Mouse (Mus musculus) midbrain, embryonic 12.5 days (tissue): Measurements from ENCODE around the gene Stard13. TPM values are rescaled to one million over a fixed set of nuclear protein-coding genes. Genes with fewer than 3 reads are reported as not detected.

Source experiments
- ATAC-seq: fragments of 200-750 bp; cut with Nextera tagmentation; 2 replicates; pipeline ENCODE4 v1.8.0; 2017; ENCODE audit warnings: low read depth, moderate TSS enrichment, moderate library complexity; ENCODE audit not compliant: low FRiP score
- H3K27ac ChIP-seq: fragments of 300-500 bp; sonication (generic); replicated peaks from 2 replicates; pipeline ENCODE4 v1.5.1; 2016; ENCODE audit warnings: mild to moderate bottlenecking
- H3K27me3 ChIP-seq: fragments of 300-500 bp; sonication (generic); 2 replicates; pipeline ENCODE4 v1.6.1; 2016; ENCODE audit warnings: mild to moderate bottlenecking
- H3K36me3 ChIP-seq: fragments of 300-500 bp; sonication (generic); 2 replicates; pipeline ENCODE4 v1.6.1; 2016
- H3K4me1 ChIP-seq: fragments of 300-500 bp; sonication (generic); 2 replicates; pipeline ENCODE4 v1.6.1; 2016
- H3K4me2 ChIP-seq: fragments of 300-500 bp; sonication (generic); replicated peaks from 2 replicates; pipeline ENCODE4 v1.6.1; 2016; ENCODE audit warnings: mild to moderate bottlenecking, moderate library complexity
- H3K4me3 ChIP-seq: fragments of 300-500 bp; sonication (generic); 2 replicates; pipeline ENCODE4 v1.5.1; 2016; ENCODE audit warnings: mild to moderate bottlenecking
- H3K9ac ChIP-seq: fragments of 300-500 bp; sonication (generic); replicated peaks from 2 replicates; pipeline ENCODE4 v1.6.1; 2016; ENCODE audit warnings: mild to moderate bottlenecking, moderate library complexity
- H3K9me3 ChIP-seq: fragments of 300-500 bp; sonication (generic); 2 replicates; pipeline ENCODE4 v1.6.1; 2016; ENCODE audit warnings: mild to moderate bottlenecking
- WGBS: fragments of 180-500 bp; shearing (Covaris S2); methylation state at CpG from one replicate; pipeline ENCODE4 v1.1.7; 2016; 5-methylcytosine and 5-hydroxymethylcytosine counted together
- polyA plus RNA-seq: library from polyadenylated mRNA; unstranded; fragments of >200 nt; fragmentation: Nextera tagmentation; extraction: Ambion mirVana; gene quantifications from 2 replicates; pipeline ENCODE4 v1.2.1, GENCODE M21; 2016

Stard13 gene
- polyA plus RNA-seq, 1 experiment from 2014 or later = 5.6 TPM

DNA sequence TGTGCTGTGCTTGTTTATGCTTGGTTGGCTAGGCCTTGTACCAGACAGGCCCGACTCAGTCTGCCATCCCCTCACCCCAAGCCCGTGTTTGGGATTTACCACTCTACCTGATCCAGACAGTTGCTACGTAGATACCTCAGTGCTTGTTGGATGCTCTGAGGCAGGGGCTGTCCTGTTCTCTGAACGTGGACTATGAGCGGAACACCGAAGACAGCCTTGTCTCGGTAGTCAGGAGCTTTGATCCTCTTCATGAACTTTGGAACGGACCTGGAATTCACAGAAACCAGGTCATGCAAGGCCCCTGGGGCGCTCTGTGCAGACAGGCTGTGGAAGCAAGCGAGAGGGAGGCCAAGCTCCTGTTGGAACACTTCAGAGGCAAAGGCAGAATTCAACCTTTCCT lies 174.3 kb downstream of the Stard13 start:
- H3K4me2 ChIP-seq = no peak overlapping the region
- no peaks in the 10 kb centered on the region for H3K9me3 ChIP-seq
- H3K36me3 ChIP-seq = no peaks in the 10 kb centered on the region
- H3K27ac ChIP-seq = no peak overlapping the region
- H3K4me1 ChIP-seq = peaks cover 8% of the 10 kb centered on the region; the same call in 1 of the 2 replicates
- no peak for ATAC-seq
- WGBS = 92% methylated on average over 10 of the region's 10 CpGs
- no peak overlapping the region for H3K4me3 ChIP-seq
- no peak overlapping the region for H3K9ac ChIP-seq
- no peaks in the 10 kb centered on the region for H3K27me3 ChIP-seq

- H3K4me2 ChIP-seq = no peak overlapping the region
- WGBS = 94% methylated on average over 5 of the region's 5 CpGs
- no peaks in the 10 kb centered on the region for H3K36me3 ChIP-seq
- H3K9me3 ChIP-seq = no peaks in the 10 kb centered on the region
- peaks cover 10% of the 10 kb centered on the region; the same call in 1 of the 2 replicates for H3K4me1 ChIP-seq
- no peaks in the 10 kb centered on the region for H3K27me3 ChIP-seq
- H3K9ac ChIP-seq = no peak overlapping the region
- ATAC-seq = no peak
- no peak overlapping the region for H3K4me3 ChIP-seq
- H3K27ac ChIP-seq = no peak overlapping the region
Measured at GRCm38 (mm10) chr5:151057716-151058115, 175.9 kb downstream of the Stard13 start.

- no peak for ATAC-seq
- Histone ChIP-seq H3K4me3 (no peak overlapping the region), H3K4me1 (peaks cover 10% of the 10 kb centered on the region; the same call in 1 of the 2 replicates), H3K4me2 (no peak overlapping the region), H3K9me3 (no peaks in the 10 kb centered on the region), H3K27ac (no peak overlapping the region), H3K36me3 (no peaks in the 10 kb centered on the region), H3K9ac (no peak overlapping the region), H3K27me3 (no peaks in the 10 kb centered on the region)
- WGBS = 72% methylated on average over 6 of the region's 6 CpGs
Measured at GRCm38 (mm10) chr5:151056920-151057294, 176.7 kb downstream of the Stard13 start.

GRCm38 (mm10) chr5:151056255-151056919 lies 177.2 kb downstream of the Stard13 start:
- Histone ChIP-seq H3K27ac (peak overlapping the region; percentile 11; the same call in 1 of the 2 replicates), H3K36me3 (no peaks in the 10 kb centered on the region), H3K4me1 (peaks cover 10% of the 10 kb centered on the region; the same call in 1 of the 2 replicates), H3K4me3 (no peak overlapping the region), H3K27me3 (no peaks in the 10 kb centered on the region), H3K9me3 (no peaks in the 10 kb centered on the region), H3K4me2 (no peak overlapping the region), H3K9ac (no peak overlapping the region)
- WGBS = 74% methylated on average over 12 of the region's 12 CpGs
- ATAC-seq = no peak

DNA sequence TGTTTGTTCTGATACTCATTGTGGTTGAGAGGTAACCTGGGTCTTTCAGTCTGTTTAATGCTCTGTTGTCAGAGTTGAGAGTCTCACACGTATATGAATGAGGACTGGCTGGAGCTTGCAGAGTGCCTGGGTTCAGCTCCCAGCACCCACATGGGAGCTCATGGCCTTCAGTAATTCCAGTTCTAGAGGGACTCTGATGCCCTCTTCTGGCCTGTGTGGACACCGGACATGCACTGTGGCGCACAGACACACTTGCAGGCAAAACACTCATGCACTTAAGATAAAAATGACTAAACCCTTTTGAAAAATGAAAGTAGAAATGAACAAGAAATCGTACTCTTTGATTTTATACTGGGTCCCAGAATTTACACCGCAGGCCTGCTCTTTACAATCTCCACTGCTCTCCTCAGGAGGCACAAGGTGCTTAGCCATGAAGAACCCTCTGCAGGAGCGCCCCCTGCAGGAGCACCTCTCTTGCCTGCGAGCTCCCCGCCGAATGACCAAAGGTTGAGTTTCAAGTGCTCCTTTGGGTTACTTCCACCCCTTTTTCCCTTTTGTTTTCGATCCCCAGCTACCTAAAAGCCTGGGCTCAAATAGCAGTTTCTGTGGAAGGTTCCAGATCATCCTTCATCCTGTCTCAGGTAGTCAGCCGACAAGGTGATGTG lies 178.1 kb downstream of the Stard13 start:
- WGBS = 91% methylated on average over 11 of the region's 11 CpGs
- Histone ChIP-seq H3K4me3 (no peak overlapping the region), H3K36me3 (no peaks in the 10 kb centered on the region), H3K4me2 (no peak overlapping the region), H3K4me1 (peaks cover 7% of the 10 kb centered on the region; the same call in 1 of the 2 replicates), H3K27me3 (no peaks in the 10 kb centered on the region), H3K27ac (no peak overlapping the region), H3K9me3 (no peaks in the 10 kb centered on the region), H3K9ac (no peak overlapping the region)
- ATAC-seq = no peak

- WGBS = 39% methylated on average over 4 of the region's 4 CpGs
- Histone ChIP-seq H3K9me3 (no peaks in the 10 kb centered on the region), H3K27ac (no peak overlapping the region), H3K4me1 (peaks cover 7% of the 10 kb centered on the region; the same call in 1 of the 2 replicates), H3K4me2 (no peak overlapping the region), H3K9ac (no peak overlapping the region), H3K36me3 (no peaks in the 10 kb centered on the region), H3K27me3 (no peaks in the 10 kb centered on the region), H3K4me3 (no peak overlapping the region)
- ATAC-seq = no peak
Measured at GRCm38 (mm10) chr5:151054743-151055114, 178.9 kb downstream of the Stard13 start.

DNA sequence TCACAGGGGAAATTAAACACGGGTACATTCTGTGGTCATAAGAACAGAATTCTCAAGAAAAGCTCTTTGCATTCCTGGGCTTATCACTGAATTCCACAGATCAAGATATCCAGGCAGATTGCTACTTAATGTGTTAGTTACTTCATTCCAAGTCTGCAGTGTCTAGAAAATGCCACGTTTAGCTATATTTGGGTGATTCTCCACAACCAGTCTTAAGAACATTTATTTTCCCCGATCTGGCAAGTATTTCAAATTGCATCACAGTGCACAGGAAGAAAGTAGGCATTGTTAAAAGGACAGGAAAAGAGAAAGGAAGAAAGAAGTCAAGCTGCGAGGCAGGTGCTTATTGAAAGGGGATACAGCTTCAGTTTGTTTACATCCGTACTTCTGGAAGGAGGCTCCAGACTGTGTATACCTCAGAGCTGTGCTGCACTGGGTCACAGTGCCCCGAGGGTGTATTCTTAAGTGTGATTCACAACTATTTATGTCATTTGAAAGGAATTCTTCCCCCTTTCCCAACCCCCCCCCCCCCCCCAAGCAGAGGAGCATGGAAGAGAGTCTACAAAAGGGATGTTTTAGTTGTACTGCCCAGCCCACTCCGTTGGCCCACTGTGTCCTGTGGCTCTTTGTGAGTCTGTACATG lies 179.4 kb downstream of the Stard13 start:
- Histone ChIP-seq H3K4me1 (peaks cover 7% of the 10 kb centered on the region; the same call in 1 of the 2 replicates), H3K9ac (no peak overlapping the region), H3K36me3 (no peaks in the 10 kb centered on the region), H3K27me3 (no peaks in the 10 kb centered on the region), H3K4me3 (no peak overlapping the region), H3K9me3 (no peaks in the 10 kb centered on the region), H3K4me2 (no peak overlapping the region), H3K27ac (no peak overlapping the region)
- WGBS = 41% methylated on average over 7 of the region's 7 CpGs
- ATAC-seq = peak; percentile 49; the same call in 1 of the 2 replicates

DNA sequence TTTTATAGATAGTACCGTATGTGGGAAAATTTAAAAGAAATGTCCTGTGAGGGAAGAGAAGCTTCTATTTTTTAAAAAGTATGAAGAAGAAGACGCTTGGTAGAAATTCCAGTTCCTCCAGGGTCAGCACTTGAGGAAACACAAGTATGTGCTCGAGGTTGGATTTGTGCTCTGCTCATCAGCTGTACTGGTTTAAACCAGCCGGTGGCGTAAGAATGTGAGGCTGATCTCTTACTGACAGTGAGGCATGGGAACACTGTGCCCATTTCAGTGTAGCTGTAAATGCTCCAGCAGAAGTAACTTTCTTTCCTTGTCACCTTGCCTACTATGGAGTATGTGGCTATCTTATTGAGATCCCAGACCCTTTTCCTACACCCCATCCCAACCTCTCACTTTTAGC lies 180.4 kb downstream of the Stard13 start:
- H3K27me3 ChIP-seq = no peaks in the 10 kb centered on the region
- no peaks in the 10 kb centered on the region for H3K36me3 ChIP-seq
- H3K9ac ChIP-seq = no peak overlapping the region
- H3K9me3 ChIP-seq = no peaks in the 10 kb centered on the region
- no peak overlapping the region for H3K4me2 ChIP-seq
- WGBS = 92% methylated on average over 5 of the region's 5 CpGs
- H3K4me3 ChIP-seq = no peak overlapping the region
- no peak for ATAC-seq
- peaks cover 7% of the 10 kb centered on the region; the same call in 1 of the 2 replicates for H3K4me1 ChIP-seq
- H3K27ac ChIP-seq = no peak overlapping the region

DNA sequence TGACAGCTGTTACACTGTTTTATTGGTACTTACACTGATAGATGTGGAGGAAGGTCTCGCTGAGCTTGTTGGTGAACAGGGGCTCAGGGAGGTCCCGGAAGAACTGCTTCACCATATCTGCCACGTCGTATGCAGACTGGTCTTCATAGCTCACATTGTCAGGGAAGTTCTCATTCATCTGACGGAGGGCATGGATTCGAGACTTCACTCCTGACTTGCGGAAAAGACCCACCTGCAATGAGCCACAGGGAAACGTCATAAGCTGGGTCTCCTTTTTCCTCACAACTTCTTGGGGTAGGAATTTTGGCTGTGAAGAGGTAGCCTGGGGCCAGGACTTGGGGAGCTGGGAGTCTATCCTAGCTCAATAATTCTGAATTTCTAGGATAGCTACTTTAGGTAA lies 181.3 kb downstream of the Stard13 start:
- H3K27me3 ChIP-seq = no peaks in the 10 kb centered on the region
- 96% methylated on average over 8 of the region's 8 CpGs for WGBS
- no peak overlapping the region for H3K4me2 ChIP-seq
- peaks cover 7% of the 10 kb centered on the region; the same call in 1 of the 2 replicates for H3K4me1 ChIP-seq
- H3K4me3 ChIP-seq = no peak overlapping the region
- H3K9me3 ChIP-seq = no peaks in the 10 kb centered on the region
- no peaks in the 10 kb centered on the region for H3K36me3 ChIP-seq
- no peak for ATAC-seq
- no peak overlapping the region for H3K9ac ChIP-seq
- no peak overlapping the region for H3K27ac ChIP-seq

GRCm38 (mm10) chr5:151047488-151047887 lies 186.1 kb downstream of the Stard13 start:
- Histone ChIP-seq H3K36me3 (no peaks in the 10 kb centered on the region), H3K9ac (no peak overlapping the region), H3K27me3 (no peaks in the 10 kb centered on the region), H3K4me2 (no peak overlapping the region), H3K27ac (no peak overlapping the region), H3K4me1 (no peaks in the 10 kb centered on the region), H3K9me3 (no peaks in the 10 kb centered on the region), H3K4me3 (no peak overlapping the region)
- WGBS = 83% methylated on average over 12 of the region's 12 CpGs
- ATAC-seq = no peak

DNA sequence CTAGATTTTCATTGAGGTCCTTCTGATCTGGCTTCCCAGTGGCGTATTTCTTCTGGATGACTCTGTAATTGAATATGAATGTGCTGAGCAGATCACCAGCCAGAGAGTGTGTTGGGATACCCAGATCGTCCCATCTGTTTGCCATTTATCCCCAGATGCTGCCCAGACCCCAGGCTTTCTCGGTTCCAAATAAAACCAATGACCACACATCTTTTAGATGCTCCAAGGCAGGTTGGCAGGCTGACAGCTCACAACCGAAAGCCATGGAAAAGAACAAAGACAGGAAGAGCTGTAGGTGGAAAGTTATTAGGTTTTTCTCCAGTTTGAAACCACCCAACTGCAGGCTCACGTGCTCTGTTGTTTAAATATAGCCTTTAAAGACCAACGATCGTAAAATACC lies 186.7 kb downstream of the Stard13 start:
- Histone ChIP-seq H3K27me3 (no peaks in the 10 kb centered on the region), H3K4me3 (no peak overlapping the region), H3K27ac (no peak overlapping the region), H3K4me2 (no peak overlapping the region), H3K4me1 (no peaks in the 10 kb centered on the region), H3K36me3 (no peaks in the 10 kb centered on the region), H3K9ac (no peak overlapping the region), H3K9me3 (no peaks in the 10 kb centered on the region)
- ATAC-seq = no peak
- WGBS = 83% methylated on average over 7 of the region's 7 CpGs

DNA sequence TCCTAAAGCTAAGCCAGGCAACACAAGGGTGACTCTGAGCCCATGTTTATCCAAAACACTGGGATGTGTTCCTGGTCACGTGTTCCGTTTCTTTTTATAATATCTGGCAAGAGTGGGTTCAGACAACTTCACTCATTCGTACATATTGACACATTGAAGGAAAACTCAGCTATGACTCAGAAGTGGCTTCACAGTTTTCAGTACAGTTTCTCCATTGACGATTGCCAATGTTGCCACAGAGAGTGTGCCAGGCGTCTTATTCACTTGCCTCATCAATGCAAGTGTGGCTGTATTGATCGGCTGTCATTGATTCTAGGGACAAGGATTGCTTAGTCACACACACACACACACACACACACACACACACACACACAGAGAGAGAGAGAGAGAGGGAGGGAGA lies 187.5 kb downstream of the Stard13 start:
- Histone ChIP-seq H3K9me3 (no peaks in the 10 kb centered on the region), H3K9ac (no peak overlapping the region), H3K4me3 (no peak overlapping the region), H3K36me3 (no peaks in the 10 kb centered on the region), H3K27ac (no peak overlapping the region), H3K4me1 (no peaks in the 10 kb centered on the region), H3K4me2 (no peak overlapping the region), H3K27me3 (no peaks in the 10 kb centered on the region)
- ATAC-seq = no peak
- 90% methylated on average over 6 of the region's 6 CpGs for WGBS
